Mouse (Mus musculus): ENCODE measurements around the gene C2cd4c.

The C2cd4c gene

DNA sequence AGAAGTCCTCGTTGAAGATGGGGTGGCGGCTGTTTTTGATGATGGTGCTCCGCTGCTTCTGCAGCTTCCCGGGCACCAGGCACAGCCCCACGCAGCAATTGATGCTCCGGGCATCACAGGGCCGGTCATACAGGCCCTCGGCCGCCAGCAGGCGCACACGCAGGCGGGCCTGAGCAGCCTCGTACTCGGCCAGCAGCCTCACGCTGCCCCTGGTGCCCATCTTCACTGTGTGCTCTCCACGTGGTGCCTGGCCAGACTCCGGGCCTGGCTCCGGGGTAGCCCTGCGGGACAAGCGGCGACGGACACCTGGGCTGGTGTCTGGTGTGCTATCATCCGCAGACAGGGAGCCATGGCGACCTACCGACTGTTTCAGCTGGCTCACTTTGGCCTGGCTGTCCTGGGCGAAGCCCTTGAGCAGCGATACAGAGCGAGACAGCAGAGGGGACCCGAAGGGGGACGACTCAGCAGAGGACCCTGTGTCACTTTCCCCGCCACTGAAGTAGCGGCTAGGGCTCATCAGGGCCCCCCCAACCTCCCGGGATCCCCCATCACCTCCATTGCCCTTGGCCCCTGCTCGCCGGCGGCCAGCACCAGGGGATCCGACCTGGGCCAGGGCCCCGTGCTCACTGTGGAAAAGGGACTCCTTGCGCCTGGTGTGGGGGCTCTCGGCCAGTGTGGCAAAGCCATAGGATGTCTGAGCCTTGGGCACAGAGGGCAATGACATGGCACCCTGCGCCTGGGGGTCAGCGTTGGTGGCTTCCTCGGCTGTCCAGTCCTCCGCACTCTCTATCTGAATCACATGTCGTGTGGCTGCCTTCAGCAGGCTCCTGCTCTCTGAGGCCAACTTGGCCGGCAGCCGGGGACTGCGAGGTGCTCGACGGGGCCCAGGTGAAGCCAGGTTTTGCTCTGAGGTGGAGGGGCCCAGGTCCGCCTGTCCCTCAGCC, 1.4 kb downstream of the C2cd4c start:
- no peak for DNase-seq (ENCODE audit: low read depth)

DNA sequence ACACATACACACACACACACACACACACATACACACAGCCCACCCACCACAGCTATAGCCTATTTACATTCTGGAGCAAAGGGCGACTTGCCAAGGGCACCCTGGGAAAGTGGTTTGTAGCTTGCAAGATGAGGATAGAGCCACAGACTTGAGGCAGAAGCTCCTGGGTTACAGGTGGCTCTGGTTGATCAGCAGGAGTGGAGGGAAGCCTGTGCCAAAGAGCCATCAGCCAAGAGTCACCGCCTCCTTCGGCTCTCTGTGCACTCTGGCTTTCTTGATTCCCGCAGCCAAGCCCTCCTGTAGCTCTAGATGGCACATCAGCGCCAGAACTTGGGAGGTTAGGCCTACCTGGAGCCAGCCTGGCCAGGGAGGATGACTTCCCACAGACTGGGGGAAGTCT, 2.5 kb downstream of the C2cd4c start:
- no peak for DNase-seq (ENCODE audit: low read depth)

DNA sequence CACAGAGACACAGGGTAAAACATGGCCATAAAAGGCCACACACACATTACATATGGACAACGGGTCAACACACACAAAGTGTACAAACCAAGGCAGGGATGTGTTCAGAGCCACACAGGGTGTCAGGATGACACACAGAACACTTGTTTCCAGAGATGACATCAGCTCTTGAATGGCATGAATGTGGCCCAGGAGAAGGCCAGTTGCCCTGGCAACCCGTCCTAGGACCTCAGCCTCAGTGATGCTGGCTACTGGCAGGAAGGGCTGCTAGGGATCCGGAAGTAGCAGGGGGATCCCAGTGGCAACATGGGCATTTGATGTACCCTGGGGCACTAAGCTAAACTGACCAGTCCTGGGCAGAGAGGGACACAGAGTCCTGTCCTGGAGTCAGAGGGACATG, 4.5 kb downstream of the C2cd4c start:
- DNase-seq (ENCODE audit: low read depth) = no peak

- no peak for DNase-seq (ENCODE audit: low read depth)
Observed at GRCm38 (mm10) chr10:79607892-79608291, 5.9 kb downstream of the C2cd4c start.

DNA sequence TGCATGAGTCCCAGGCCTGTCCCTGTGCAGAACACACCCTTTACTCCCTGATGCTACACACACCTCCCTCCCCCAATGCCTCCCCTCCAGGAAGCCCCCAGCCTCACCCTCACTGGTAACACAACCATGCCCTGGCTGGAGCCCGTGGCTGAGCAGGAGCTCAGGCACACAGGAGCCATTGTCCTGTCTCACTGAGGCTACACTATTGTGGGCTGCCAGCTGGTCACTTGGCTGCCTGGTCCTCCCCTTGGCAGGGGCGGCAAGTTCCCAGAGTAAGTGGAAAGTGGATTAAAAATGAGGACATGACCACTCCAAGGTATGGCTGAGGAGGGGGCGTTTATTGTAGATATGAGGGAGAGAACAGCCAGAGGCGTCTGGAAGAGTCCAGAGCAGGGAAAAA, 7.3 kb downstream of the C2cd4c start:
- no peak for DNase-seq (ENCODE audit: low read depth)

DNA sequence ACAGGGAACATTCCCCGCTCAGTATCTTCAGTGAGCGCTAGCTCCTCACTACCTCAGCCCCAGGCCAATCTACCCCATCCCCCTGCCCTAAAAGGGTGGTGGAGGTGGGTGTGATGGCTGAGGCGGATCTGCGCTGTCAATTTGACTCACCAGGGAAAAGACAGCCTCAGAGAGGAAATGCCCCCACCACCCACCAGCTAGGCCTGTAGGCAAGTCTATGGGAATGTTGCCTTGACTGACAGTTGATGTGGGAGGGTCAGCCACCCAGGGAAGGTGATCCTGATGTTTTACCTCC, 15.9 kb downstream of the C2cd4c start:
- no peak for DNase-seq (ENCODE audit: low read depth)

DNA sequence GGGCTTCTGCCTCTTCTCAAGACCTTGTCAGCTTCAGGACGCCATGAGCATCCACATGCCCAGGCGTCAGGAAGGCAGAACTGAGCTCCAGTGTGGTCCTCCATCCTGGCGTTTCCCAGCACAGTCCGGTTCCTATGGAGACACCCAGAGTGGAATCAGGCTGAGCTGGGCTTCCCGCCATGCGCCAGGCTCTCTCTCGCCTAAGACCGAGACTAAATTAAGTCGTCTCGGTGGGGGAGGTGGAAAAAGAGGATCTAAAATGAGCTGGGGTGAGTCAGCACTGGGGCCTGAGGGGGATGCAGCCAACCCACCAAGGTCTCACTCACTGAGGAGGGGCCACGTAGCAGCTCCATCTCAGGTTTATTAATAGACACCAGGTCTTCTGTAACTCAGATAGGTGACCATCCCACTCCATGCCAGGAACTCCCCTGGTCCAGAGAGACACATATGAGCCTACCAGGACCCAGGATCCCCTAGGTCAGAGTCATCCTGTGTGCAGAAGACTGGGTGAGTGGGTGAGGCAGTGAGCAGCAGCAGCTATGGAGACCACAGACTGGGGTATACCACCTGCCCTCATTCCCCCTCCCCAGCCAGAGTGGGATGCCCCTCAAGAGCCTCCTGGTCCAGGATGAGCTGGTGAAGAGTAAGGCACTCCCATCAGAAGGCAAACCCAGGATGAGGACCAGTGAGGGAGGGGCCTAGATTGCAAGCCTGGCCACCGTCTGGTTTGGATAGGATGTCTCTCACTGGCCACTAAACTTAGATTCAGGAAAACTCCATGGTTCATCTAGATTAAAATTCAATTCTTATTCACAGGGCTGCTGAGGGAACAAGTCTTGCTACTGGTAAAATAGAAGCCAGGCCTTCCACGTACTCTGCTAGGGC, 16.5 kb downstream of the C2cd4c start:
- no peak for DNase-seq (ENCODE audit: low read depth)

DNA sequence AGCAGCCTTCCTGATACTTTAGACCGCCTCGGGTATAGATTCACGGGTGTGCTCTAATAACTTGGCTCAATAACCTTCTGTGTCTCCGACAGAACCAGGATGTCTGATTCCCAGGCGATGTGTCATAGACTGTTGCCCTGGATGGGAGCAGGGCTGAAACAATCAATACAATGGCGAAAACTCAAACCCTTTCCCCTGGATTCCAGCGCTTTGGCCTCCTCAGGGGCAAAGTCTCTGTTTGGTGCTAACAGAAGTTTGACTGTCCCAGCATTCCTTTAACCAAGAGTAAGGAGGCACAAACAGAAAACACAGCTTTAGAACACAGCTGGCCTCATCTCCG, 18.3 kb downstream of the C2cd4c start:
- no peak for DNase-seq (ENCODE audit: low read depth)

GRCm38 (mm10) chr10:79594872-79595589, 18.8 kb downstream of the C2cd4c start:
- no peak for DNase-seq (ENCODE audit: low read depth)

- no peak for DNase-seq (ENCODE audit: low read depth)
Observed at GRCm38 (mm10) chr10:79594111-79594510, 19.7 kb downstream of the C2cd4c start.

DNA sequence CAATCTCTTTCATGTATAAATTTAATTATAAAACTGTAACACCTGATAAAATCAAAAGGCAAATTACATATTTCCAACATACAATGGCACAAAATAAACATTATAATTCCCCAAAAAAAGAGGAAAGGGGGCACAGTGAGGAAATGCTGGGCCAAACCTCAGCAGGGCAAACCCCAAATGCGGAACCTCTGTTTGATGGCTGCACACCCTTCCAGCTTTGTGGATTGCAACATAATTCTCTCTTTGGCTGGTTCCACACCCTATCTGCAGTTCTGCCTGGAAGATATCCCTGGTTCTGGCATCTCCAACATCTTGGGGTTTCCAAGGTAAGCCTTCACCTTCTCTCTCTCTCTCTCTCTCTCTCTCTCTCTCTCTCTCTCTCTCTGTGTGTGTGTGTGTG, 23.1 kb downstream of the C2cd4c start:
- DNase-seq (ENCODE audit: low read depth) = no peak

GRCm38 (mm10) chr10:79587752-79588126, 26.1 kb downstream of the C2cd4c start:
- DNase-seq (ENCODE audit: low read depth) = no peak

DNA sequence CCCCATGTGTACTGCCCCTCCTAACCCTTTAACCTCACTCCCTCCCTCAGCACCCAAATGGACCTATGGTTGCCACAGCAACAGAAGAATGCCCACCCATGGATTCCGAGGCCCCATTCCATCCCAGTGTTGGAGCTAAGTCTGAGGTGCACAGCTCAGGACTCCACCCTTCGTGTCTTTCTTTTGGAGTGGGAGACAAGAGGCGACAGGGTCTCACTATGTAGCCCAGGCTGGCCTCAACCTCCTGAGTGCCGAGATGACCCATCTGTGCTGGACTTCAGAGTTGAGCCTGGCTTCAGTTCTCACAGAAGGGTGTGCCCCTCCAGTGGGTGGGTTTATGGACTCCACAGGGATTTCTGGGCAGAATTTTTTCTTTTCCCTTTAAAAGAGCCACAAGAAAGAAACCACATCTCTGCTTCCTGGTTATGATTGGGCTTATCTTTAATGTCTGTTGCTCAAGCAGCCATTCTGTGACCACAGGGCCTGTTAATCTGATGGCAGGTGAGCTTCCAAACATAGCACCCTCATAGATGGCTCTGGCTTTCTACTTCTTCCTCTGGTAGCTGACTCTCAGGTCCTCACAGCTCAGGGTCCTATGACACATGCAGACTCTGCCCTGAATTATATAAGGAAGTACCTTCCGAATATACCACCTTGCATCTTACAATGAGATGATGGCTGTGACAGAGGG, 26.6 kb downstream of the C2cd4c start, which contains the start of gene Theg:
Gene Theg (minus strand): TSS at position 271 of the 691 bp plus-strand sequence.
- no peak for DNase-seq (ENCODE audit: low read depth)

GRCm38 (mm10) chr10:79586243-79586642, 27.6 kb downstream of the C2cd4c start:
- no peak for DNase-seq (ENCODE audit: low read depth)

DNA sequence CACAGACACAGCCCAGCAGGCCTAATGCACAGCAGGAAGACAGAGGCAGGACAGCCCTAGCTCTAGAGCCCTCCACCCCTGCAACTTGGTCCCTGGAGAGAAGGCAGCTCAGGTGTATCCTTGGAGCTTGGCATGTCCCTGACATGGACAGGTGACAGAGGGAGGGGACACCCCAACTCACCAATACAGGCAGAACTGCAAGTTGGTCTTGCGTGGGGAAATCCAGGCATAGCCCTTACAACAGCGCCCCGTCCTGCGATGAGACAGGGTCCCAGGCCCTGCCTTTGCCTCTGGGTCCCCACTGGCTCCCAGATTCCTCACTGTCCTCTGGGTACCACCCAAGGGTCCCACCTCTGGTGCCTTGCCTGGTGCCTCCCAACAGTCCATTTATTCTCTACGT, 28.1 kb downstream of the C2cd4c start:
- no peak for DNase-seq (ENCODE audit: low read depth)

- no peak for DNase-seq (ENCODE audit: low read depth)
Observed at GRCm38 (mm10) chr10:79585136-79585535, 28.7 kb downstream of the C2cd4c start.

DNA sequence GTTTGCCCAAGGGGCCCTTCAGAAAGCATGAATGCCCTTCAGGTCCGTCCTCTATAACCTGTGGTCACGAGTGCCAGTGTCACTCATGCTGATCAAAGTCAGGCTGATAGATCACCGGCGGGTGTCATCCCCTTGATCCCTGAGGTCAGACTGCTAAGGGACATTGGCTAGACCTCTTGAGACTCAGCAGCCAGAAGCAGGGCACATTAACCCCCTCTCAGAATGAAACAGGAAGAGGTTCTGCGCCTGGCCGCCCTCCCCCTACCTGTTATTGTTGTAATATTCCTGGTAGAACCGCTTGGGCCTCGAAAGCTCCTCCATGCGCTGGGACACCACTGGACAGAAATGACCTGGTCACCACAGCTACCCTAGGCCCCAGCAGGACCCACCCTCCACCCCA, 29.4 kb downstream of the C2cd4c start:
- DNase-seq (ENCODE audit: low read depth) = no peak

- DNase-seq (ENCODE audit: low read depth) = no peak
Observed at GRCm38 (mm10) chr10:79584021-79584420, 29.8 kb downstream of the C2cd4c start.

GRCm38 (mm10) chr10:79581501-79581900, 32.3 kb downstream of the C2cd4c start:
- DNase-seq (ENCODE audit: low read depth) = no peak

- peak; percentile 50 for DNase-seq (ENCODE audit: low read depth)
Observed at GRCm38 (mm10) chr10:79580811-79581210, 33.0 kb downstream of the C2cd4c start.

DNA sequence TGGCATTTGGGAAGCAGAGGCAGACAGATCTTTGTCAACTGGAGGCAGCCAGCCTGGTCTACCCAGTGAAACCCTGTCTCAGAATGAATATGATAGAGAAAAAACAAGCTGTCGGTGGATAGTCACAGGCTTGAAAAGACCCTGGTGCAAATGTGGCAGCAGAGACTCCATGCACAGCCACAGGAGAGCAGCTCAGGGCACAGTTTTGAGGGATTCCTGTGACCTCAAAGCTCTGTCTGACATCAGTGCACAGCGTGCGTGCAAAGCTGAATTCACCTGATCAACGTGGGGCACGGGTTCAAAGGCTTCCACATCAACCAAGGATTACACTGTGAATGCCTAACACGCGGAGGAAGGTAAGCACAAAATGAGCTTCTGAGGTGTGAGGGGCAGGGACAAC, 33.5 kb downstream of the C2cd4c start:
- no peak for DNase-seq (ENCODE audit: low read depth)

- DNase-seq (ENCODE audit: low read depth) = no peak
Observed at GRCm38 (mm10) chr10:79579781-79580180, 34.0 kb downstream of the C2cd4c start.

All from c-Kit-positive CD71-negative TER-119-negative erythroid progenitor cells, embryonic 14.5 days (primary cell).